Mouse (Mus musculus): ENCODE measurements around the gene Sowahc. TPM values are rescaled to one million over a fixed set of nuclear protein-coding genes. Genes with fewer than 3 reads are reported as not detected.

The Sowahc gene
- polyA plus RNA-seq, 1 experiment from 2014 or later: 2.5 TPM

DNA sequence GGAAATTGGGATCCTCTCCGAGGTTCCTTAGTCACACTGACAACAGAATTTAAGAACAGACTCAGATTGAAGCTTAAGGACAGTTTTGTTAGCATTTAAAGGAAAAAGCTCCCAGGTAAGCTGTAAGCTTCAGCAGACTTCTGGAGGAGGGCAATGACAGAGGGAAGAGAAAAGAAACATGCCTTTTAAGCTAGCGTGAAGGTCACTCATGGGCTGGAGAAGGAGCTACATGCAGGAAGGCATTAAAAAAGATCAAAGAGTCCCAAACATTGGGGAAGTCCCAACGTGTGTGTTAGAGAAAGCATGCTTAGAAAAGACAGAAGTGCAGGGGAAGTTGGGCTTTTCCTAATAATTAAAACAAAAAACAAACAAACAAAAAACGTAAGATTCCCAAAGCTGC is 14.1 kb downstream of the Sowahc start:
- Histone ChIP-seq H3K9me3 (ENCODE audit: control insufficient read depth, low read length) (no peaks in the 10 kb centered on the region), H3K27me3 (ENCODE audit: control insufficient read depth, insufficient read depth, low read length) (no peaks in the 10 kb centered on the region), H3K27ac (replicated peaks in 1 of 2; ENCODE audit: control insufficient read depth in 1 of 2, insufficient read depth in 1 of 2, low read depth in 2 of 2, low read length in 2 of 2) (no peak overlapping the region), H3K4me2 (ENCODE audit: low read length) (no peak overlapping the region), H3K4me3 (ENCODE audit: control insufficient read depth in 1 of 2, insufficient read depth in 1 of 2, low read depth in 1 of 2, low read length in 2 of 2) (no peak overlapping the region), H3K36me3 (ENCODE audit: control insufficient read depth, insufficient read depth, low read length) (no peaks in the 10 kb centered on the region), H3K9ac (ENCODE audit: low read length) (no peak overlapping the region), H3K4me1 (ENCODE audit: control insufficient read depth in 2 of 2, insufficient read depth in 2 of 2, low read length in 2 of 2) (no peaks in the 10 kb centered on the region)
- WGBS: 65% methylated on average over 4 of the region's 4 CpGs
- no peak for ATAC-seq (ENCODE audit: insufficient number of reproducible peaks, insufficient read depth, low FRiP score, low read depth)

DNA sequence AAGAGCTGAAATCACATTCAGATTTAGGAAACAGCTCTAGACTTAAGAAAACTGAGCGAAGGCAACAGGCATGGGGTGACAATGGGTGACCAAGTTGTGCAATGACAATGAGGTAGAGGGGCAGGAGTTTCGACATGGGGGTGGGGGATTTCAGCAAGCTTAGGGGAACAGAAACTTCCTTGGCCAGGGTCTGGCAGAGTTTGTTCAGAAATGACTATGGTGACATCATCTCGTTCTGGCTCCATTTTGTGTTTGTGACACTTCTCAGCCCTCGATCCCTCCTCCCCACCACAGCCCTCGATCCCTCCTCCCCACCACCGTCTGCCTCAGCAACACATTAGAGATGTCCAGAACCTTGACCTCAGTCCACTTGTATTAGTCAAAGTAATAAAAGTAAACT is 14.7 kb downstream of the Sowahc start:
- H3K27ac ChIP-seq (replicated peaks in 1 of 2; ENCODE audit: control insufficient read depth in 1 of 2, insufficient read depth in 1 of 2, low read depth in 2 of 2, low read length in 2 of 2): no peak overlapping the region
- no peaks in the 10 kb centered on the region for H3K36me3 ChIP-seq (ENCODE audit: control insufficient read depth, insufficient read depth, low read length)
- no peaks in the 10 kb centered on the region for H3K27me3 ChIP-seq (ENCODE audit: control insufficient read depth, insufficient read depth, low read length)
- WGBS: 84% methylated on average over 6 of the region's 6 CpGs
- no peaks in the 10 kb centered on the region for H3K9me3 ChIP-seq (ENCODE audit: control insufficient read depth, low read length)
- no peak overlapping the region for H3K4me3 ChIP-seq (ENCODE audit: control insufficient read depth in 1 of 2, insufficient read depth in 1 of 2, low read depth in 1 of 2, low read length in 2 of 2)
- no peaks in the 10 kb centered on the region; a peak in 1 of 4 replicates for H3K4me1 ChIP-seq (ENCODE audit: control insufficient read depth in 2 of 2, insufficient read depth in 2 of 2, low read length in 2 of 2)
- no peak overlapping the region for H3K4me2 ChIP-seq (ENCODE audit: low read length)
- ATAC-seq (ENCODE audit: insufficient number of reproducible peaks, insufficient read depth, low FRiP score, low read depth): no peak
- H3K9ac ChIP-seq (ENCODE audit: low read length): no peak overlapping the region

DNA sequence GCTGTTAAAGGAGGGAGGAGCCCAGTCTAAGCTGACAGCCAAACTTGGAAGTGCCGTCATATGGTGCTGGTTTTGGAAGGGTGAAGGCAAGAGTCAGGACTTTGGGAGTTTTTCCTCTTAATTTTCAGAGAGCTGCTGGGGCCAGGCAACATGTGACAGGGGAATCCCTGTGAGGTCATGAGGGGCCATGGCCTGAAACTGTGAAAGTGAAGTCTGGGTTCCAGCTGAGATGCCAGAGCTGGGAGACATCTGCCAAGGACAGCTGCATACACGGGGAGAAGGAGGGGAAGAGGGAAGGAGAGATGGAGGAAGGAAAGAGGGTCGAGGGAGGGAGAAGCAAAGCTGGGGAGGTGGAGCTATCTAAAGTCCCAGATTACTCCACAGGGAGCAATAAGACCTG is 16.0 kb downstream of the Sowahc start:
- no peak for ATAC-seq (ENCODE audit: insufficient number of reproducible peaks, insufficient read depth, low FRiP score, low read depth)
- no peak overlapping the region for H3K4me2 ChIP-seq (ENCODE audit: low read length)
- H3K9ac ChIP-seq (ENCODE audit: low read length): no peak overlapping the region
- no peak overlapping the region for H3K27ac ChIP-seq (replicated peaks in 1 of 2; ENCODE audit: control insufficient read depth in 1 of 2, insufficient read depth in 1 of 2, low read depth in 2 of 2, low read length in 2 of 2)
- no peak overlapping the region for H3K4me3 ChIP-seq (ENCODE audit: control insufficient read depth in 1 of 2, insufficient read depth in 1 of 2, low read depth in 1 of 2, low read length in 2 of 2)
- H3K4me1 ChIP-seq (ENCODE audit: control insufficient read depth in 2 of 2, insufficient read depth in 2 of 2, low read length in 2 of 2): no peaks in the 10 kb centered on the region; a peak in 1 of 4 replicates
- H3K36me3 ChIP-seq (ENCODE audit: control insufficient read depth, insufficient read depth, low read length): no peaks in the 10 kb centered on the region
- H3K9me3 ChIP-seq (ENCODE audit: control insufficient read depth, low read length): no peaks in the 10 kb centered on the region
- 39% methylated on average over 3 of the region's 3 CpGs for WGBS
- no peaks in the 10 kb centered on the region for H3K27me3 ChIP-seq (ENCODE audit: control insufficient read depth, insufficient read depth, low read length)

DNA sequence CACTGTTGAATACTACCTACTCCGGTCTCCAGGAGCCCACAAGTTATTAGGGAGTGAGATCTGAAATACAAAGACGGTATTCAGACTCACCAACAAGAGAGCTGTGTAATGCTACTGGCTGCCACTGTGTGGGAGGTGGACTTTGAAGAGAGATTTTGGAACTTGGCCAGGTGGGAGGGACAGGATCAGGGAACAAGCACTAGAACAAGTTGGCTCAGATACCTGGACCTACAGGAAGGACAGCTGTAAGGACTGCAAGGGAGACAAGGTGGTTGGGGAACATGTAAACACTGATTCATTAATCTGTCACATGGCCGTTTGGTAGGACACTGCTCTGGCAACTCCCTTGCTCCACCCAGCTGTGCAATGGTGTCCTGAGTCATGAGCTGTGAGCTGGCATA is 19.4 kb downstream of the Sowahc start:
- Histone ChIP-seq H3K36me3 (ENCODE audit: control insufficient read depth, insufficient read depth, low read length) (no peaks in the 10 kb centered on the region), H3K9ac (ENCODE audit: low read length) (no peak overlapping the region), H3K27ac (replicated peaks in 1 of 2; ENCODE audit: control insufficient read depth in 1 of 2, insufficient read depth in 1 of 2, low read depth in 2 of 2, low read length in 2 of 2) (no peak overlapping the region), H3K4me2 (ENCODE audit: low read length) (no peak overlapping the region), H3K4me3 (ENCODE audit: control insufficient read depth in 1 of 2, insufficient read depth in 1 of 2, low read depth in 1 of 2, low read length in 2 of 2) (no peak overlapping the region), H3K27me3 (ENCODE audit: control insufficient read depth, insufficient read depth, low read length) (no peaks in the 10 kb centered on the region), H3K4me1 (ENCODE audit: control insufficient read depth in 2 of 2, insufficient read depth in 2 of 2, low read length in 2 of 2) (no peaks in the 10 kb centered on the region; a peak in 1 of 4 replicates), H3K9me3 (ENCODE audit: control insufficient read depth, low read length) (no peaks in the 10 kb centered on the region)
- 39% methylated on average over 3 of the region's 3 CpGs for WGBS
- ATAC-seq (ENCODE audit: insufficient number of reproducible peaks, insufficient read depth, low FRiP score, low read depth): no peak

DNA sequence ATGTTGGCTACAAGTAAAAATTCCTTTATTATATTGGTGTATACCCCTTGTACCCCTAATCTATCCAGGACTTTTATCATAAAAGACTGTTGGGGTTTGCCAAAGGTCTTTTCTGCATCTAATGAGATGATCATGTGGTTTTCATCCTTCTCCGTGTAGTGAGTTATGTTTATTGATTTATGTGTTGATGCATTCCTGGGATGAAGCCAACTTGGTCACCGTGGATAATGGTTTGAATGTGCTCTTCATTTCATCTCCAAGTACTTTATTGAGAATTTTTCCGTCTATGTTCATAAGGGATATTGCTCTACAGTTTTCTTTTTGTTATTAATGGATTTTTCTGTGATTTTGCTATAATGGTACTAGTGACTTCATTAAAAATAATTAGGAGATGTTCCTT is 27.8 kb downstream of the Sowahc start:
- H3K27me3 ChIP-seq (ENCODE audit: control insufficient read depth, insufficient read depth, low read length): no peaks in the 10 kb centered on the region
- no peak overlapping the region for H3K4me2 ChIP-seq (ENCODE audit: low read length)
- 64% methylated on average over 3 of the region's 3 CpGs for WGBS
- H3K9me3 ChIP-seq (ENCODE audit: control insufficient read depth, low read length): no peaks in the 10 kb centered on the region
- no peak overlapping the region for H3K4me3 ChIP-seq (ENCODE audit: control insufficient read depth in 1 of 2, insufficient read depth in 1 of 2, low read depth in 1 of 2, low read length in 2 of 2)
- H3K9ac ChIP-seq (ENCODE audit: low read length): no peak overlapping the region
- ATAC-seq (ENCODE audit: insufficient number of reproducible peaks, insufficient read depth, low FRiP score, low read depth): no peak
- H3K36me3 ChIP-seq (ENCODE audit: control insufficient read depth, insufficient read depth, low read length): no peaks in the 10 kb centered on the region
- peaks cover 0 to 3% of the 10 kb centered on the region in 2 experiments; a peak in 1 of 4 replicates for H3K4me1 ChIP-seq (ENCODE audit: control insufficient read depth in 2 of 2, insufficient read depth in 2 of 2, low read length in 2 of 2)
- H3K27ac ChIP-seq (replicated peaks in 1 of 2; ENCODE audit: control insufficient read depth in 1 of 2, insufficient read depth in 1 of 2, low read depth in 2 of 2, low read length in 2 of 2): no peak overlapping the region

DNA sequence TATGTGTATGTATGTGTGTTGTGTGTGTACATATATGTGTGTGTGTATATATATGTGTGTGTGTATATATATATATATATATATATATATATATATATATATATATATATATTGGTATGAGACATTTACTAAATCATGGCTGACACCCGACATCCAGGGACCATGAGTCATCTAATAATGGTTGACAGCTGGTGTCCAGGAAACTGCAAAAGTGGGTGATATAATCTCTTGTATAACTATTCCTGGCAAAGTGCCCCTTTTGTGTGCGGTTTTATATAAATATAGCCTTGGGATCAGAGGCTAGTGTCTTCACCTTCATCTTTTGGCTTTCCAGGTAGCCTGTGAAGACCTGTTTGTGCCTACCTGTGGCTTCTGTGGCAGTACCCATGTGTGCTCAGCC is 28.9 kb downstream of the Sowahc start:
- H3K4me1 ChIP-seq (ENCODE audit: control insufficient read depth in 2 of 2, insufficient read depth in 2 of 2, low read length in 2 of 2): peaks cover 3 to 5% of the 10 kb centered on the region in 2 experiments; a peak in 1 of 4 replicates
- H3K36me3 ChIP-seq (ENCODE audit: control insufficient read depth, insufficient read depth, low read length): no peaks in the 10 kb centered on the region
- 79% methylated on average over 2 of the region's 2 CpGs for WGBS
- no peaks in the 10 kb centered on the region for H3K27me3 ChIP-seq (ENCODE audit: control insufficient read depth, insufficient read depth, low read length)
- no peak overlapping the region for H3K4me2 ChIP-seq (ENCODE audit: low read length)
- H3K9ac ChIP-seq (ENCODE audit: low read length): no peak overlapping the region
- H3K27ac ChIP-seq (replicated peaks in 1 of 2; ENCODE audit: control insufficient read depth in 1 of 2, insufficient read depth in 1 of 2, low read depth in 2 of 2, low read length in 2 of 2): no peak overlapping the region
- ATAC-seq (ENCODE audit: insufficient number of reproducible peaks, insufficient read depth, low FRiP score, low read depth): no peak
- H3K4me3 ChIP-seq (ENCODE audit: control insufficient read depth in 1 of 2, insufficient read depth in 1 of 2, low read depth in 1 of 2, low read length in 2 of 2): no peak overlapping the region
- no peaks in the 10 kb centered on the region for H3K9me3 ChIP-seq (ENCODE audit: control insufficient read depth, low read length)

DNA sequence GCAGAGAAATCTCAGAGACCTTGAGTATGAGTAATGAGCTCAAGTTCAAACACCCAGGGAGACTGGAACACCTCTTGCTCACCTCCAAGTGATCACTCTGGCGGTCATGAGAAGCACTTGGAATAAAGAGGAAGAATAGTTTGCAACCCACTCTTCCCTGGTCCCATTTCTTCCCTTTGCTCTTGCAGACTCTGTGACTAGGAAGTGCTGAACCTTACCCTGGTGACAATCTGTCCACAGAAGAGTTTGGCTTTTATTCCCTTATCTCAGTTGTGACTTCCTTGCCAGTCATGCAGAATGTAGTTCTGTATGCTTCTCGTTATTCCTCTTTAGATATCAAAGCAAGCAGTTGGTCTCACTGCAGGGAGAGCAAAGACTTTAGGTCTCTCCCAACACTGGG is 30.2 kb downstream of the Sowahc start:
- Histone ChIP-seq H3K4me3 (ENCODE audit: control insufficient read depth in 1 of 2, insufficient read depth in 1 of 2, low read depth in 1 of 2, low read length in 2 of 2) (no peak overlapping the region), H3K9me3 (ENCODE audit: control insufficient read depth, low read length) (no peaks in the 10 kb centered on the region), H3K4me2 (ENCODE audit: low read length) (no peak overlapping the region), H3K27ac (replicated peaks in 1 of 2; ENCODE audit: control insufficient read depth in 1 of 2, insufficient read depth in 1 of 2, low read depth in 2 of 2, low read length in 2 of 2) (no peak overlapping the region), H3K27me3 (ENCODE audit: control insufficient read depth, insufficient read depth, low read length) (no peaks in the 10 kb centered on the region), H3K36me3 (ENCODE audit: control insufficient read depth, insufficient read depth, low read length) (no peaks in the 10 kb centered on the region), H3K4me1 (ENCODE audit: control insufficient read depth in 2 of 2, insufficient read depth in 2 of 2, low read length in 2 of 2) (peaks cover 3 to 5% of the 10 kb centered on the region in 2 experiments; a peak in 1 of 4 replicates), H3K9ac (ENCODE audit: low read length) (no peak overlapping the region)
- no peak for ATAC-seq (ENCODE audit: insufficient number of reproducible peaks, insufficient read depth, low FRiP score, low read depth)
- 40% methylated on average over 2 of the region's 2 CpGs for WGBS

DNA sequence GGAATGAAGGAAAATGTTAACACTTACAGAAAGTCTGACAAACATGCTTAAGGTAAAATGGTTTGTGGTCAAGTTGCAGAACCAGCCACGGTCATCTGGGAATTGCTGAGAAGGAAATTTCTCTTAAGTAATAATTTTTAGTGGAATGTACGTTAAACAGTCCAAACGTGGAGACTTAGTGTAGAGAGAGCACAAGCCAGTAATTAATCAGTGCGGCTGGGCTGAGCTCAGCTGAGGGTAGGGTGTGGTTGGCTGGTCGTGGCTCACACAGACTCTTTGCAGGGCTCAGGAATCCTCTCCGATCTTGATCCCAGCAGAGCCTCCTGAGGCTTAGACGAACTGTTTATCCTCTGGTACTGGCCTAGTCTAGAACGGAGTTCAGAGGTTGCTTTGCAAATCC is 30.6 kb downstream of the Sowahc start:
- H3K9me3 ChIP-seq (ENCODE audit: control insufficient read depth, low read length): no peaks in the 10 kb centered on the region
- no peaks in the 10 kb centered on the region for H3K27me3 ChIP-seq (ENCODE audit: control insufficient read depth, insufficient read depth, low read length)
- peaks cover 3 to 5% of the 10 kb centered on the region in 2 experiments; a peak in 1 of 4 replicates for H3K4me1 ChIP-seq (ENCODE audit: control insufficient read depth in 2 of 2, insufficient read depth in 2 of 2, low read length in 2 of 2)
- 49% methylated on average over 8 of the region's 8 CpGs for WGBS
- H3K36me3 ChIP-seq (ENCODE audit: control insufficient read depth, insufficient read depth, low read length): no peaks in the 10 kb centered on the region
- no peak overlapping the region for H3K4me3 ChIP-seq (ENCODE audit: control insufficient read depth in 1 of 2, insufficient read depth in 1 of 2, low read depth in 1 of 2, low read length in 2 of 2)
- no peak overlapping the region for H3K27ac ChIP-seq (replicated peaks in 1 of 2; ENCODE audit: control insufficient read depth in 1 of 2, insufficient read depth in 1 of 2, low read depth in 2 of 2, low read length in 2 of 2)
- H3K9ac ChIP-seq (ENCODE audit: low read length): no peak overlapping the region
- no peak for ATAC-seq (ENCODE audit: insufficient number of reproducible peaks, insufficient read depth, low FRiP score, low read depth)
- H3K4me2 ChIP-seq (ENCODE audit: low read length): no peak overlapping the region
